Mouse (Mus musculus): Measurements from ENCODE around the gene Olfr1337. TPM values are rescaled to one million over a fixed set of nuclear protein-coding genes. Genes with fewer than 3 reads are reported as not detected.
A peak's percentile ranks its signal among the peaks of the same experiment; 100 is the strongest.
"Not testable (repeated sequence)": the region's sequence is repeated elsewhere in the genome, so short reads cannot be mapped to it uniquely, and the experiment has no call there.

Gene Olfr1337
- polyA plus RNA-seq (2015; fragmentation: Nextera tagmentation; extraction: Ambion mirVana): not detected in 2 replicates

DNA sequence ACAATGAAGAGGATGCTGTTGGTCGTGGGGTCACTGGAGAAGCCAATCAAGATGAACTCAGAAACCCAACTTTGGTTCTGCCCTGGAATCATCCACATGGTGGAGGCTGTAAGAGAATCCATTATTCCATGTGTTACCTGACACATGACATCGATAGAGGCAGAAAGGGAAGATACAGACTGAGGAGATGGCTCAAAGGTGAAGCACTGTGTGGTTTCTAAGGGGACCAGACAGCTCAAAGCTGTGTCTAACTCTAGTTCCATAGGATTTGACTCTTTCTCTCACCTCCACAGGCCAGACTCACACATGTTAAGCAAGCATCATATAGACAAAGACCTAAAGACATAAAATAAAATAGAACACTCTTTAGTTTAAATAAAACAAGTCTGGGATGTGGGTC is at the start of gene Olfr1337:
Olfr1337 (minus strand) TSS at position 101 of the 400 bp plus-strand sequence.
- Histone ChIP-seq H3K27me3 (replicated peaks) (no peaks in the 10 kb centered on the region), H3K4me2 (no peak within 1 kb of the TSS), H3K4me3 (no peak within 1 kb of the TSS), H3K4me1 (no peaks in the 10 kb centered on the region), H3K27ac (no peak within 1 kb of the TSS), H3K36me3 (replicated peaks) (no peaks in the 10 kb centered on the region), H3K9ac (no peak within 1 kb of the TSS), H3K9me3 (no peaks in the 10 kb centered on the region)
- ATAC-seq (replicated peaks): no peak
- WGBS: 94% methylated on average over 2 of the region's 2 CpGs

DNA sequence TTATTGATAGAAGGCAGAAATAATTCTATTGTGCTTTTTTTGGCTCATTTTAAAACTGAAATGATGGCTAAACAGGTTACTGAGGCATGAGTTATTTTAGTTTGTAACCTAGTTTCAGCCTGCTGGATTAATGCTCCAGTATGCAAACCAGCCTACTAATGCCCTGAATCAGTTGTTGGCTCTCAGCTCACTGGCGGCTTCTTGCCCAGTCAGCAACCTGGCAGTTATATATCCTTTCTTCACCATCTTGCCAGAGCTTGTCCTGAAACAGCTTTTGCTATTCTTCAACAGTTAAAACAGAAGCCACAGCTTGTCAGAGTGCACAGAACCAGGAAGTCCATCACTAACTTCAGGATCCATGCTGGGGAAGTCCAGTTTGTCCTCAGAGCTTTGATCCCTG is 36.5 kb upstream of the Olfr1337 start:
- Histone ChIP-seq H3K27ac (no peak overlapping the region), H3K36me3 (replicated peaks) (no peaks in the 10 kb centered on the region), H3K9ac (no peak overlapping the region), H3K4me2 (no peak overlapping the region), H3K4me1 (no peaks in the 10 kb centered on the region), H3K9me3 (no peaks in the 10 kb centered on the region), H3K27me3 (replicated peaks) (no peaks in the 10 kb centered on the region), H3K4me3 (no peak overlapping the region)
- 92% methylated on average over 1 of the region's 1 CpGs for WGBS
- ATAC-seq (replicated peaks): no peak

DNA sequence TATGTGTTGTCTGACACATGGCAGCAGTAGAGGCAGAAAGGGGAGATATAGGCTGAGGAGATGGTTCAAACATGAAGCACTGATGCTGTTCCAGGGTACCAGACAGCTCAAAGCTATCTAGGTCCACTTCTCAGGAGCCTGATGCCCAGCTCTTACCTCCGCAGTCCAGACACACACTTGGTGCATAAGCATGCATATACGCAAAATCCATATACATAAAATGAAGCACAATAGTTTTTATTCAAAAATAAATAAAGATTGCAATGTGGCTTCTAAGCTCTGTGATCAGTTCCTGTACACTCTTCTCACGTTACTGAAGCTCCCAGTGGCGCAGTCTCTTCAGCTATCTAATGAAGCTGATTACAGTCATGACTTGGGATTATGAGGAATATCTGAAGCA is 27.5 kb upstream of the Olfr1337 start, which contains the start of gene Olfr1335:
Olfr1335 (minus strand) TSS at position 101 of the 400 bp plus-strand sequence.
- Histone ChIP-seq H3K4me1 (no peaks in the 10 kb centered on the region), H3K27me3 (replicated peaks) (no peaks in the 10 kb centered on the region), H3K27ac (no peak within 1 kb of the TSS), H3K4me2 (no peak within 1 kb of the TSS), H3K9me3 (no peaks in the 10 kb centered on the region), H3K36me3 (replicated peaks) (no peaks in the 10 kb centered on the region), H3K4me3 (no peak within 1 kb of the TSS), H3K9ac (no peak within 1 kb of the TSS)
- ATAC-seq (replicated peaks): no peak
- WGBS: 92% methylated on average over 4 of the region's 4 CpGs

DNA sequence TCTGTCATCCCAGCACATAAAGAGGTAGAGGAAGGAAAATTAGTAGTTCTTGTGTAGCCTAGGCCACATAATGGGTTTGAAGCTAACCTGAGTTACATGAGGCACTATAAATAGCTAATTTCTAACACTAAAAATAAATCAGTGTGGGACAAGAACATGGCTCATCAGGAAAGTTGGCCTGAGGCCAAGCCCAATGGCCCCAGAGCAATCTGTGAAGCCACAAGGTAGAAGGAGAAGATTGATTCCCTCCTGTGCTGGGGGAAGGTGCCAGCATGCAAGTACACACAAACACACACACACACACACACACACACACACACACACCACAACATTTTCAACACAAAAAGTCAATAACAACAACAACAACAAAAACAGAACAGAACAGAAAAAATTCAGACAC is 10.4 kb upstream of the Olfr1337 start:
- not testable (repeated sequence) for H3K36me3 ChIP-seq (replicated peaks); H3K4me3 ChIP-seq; H3K9me3 ChIP-seq; H3K27ac ChIP-seq; H3K4me1 ChIP-seq; H3K4me2 ChIP-seq; H3K9ac ChIP-seq; H3K27me3 ChIP-seq (replicated peaks); ATAC-seq (replicated peaks)

DNA sequence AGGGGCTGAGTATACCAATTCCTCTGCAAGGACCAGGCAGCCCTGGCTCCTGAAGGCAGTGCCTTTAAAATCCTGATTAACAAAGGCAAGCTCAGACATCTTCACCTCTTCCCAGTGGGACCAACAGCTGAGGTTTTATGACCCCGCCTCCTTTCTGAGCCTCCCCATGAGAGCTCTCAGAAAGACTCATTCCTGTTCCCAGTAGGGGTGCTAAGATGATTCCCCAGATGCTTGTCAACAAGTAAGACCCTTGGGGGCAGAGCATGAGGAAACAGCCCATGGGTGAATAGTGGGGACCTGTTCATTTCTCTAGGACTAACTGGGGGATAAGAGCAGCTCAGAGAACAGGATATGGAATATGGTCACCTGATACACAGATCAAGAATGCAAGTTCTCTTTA is 23.7 kb downstream of the Olfr1337 start, which contains the start of gene Olfr1338:
Olfr1338 (minus strand) TSS at position 101 of the 400 bp plus-strand sequence.
- no peaks in the 10 kb centered on the region for H3K27me3 ChIP-seq (replicated peaks)
- no peak within 1 kb of the TSS for H3K4me2 ChIP-seq
- WGBS: 95% methylated on average over 1 of the region's 1 CpGs
- no peak for ATAC-seq (replicated peaks)
- H3K9me3 ChIP-seq: no peaks in the 10 kb centered on the region
- H3K27ac ChIP-seq: no peak within 1 kb of the TSS
- H3K4me1 ChIP-seq: no peaks in the 10 kb centered on the region
- H3K4me3 ChIP-seq: no peak within 1 kb of the TSS
- H3K9ac ChIP-seq: no peak within 1 kb of the TSS
- H3K36me3 ChIP-seq (replicated peaks): no peaks in the 10 kb centered on the region

DNA sequence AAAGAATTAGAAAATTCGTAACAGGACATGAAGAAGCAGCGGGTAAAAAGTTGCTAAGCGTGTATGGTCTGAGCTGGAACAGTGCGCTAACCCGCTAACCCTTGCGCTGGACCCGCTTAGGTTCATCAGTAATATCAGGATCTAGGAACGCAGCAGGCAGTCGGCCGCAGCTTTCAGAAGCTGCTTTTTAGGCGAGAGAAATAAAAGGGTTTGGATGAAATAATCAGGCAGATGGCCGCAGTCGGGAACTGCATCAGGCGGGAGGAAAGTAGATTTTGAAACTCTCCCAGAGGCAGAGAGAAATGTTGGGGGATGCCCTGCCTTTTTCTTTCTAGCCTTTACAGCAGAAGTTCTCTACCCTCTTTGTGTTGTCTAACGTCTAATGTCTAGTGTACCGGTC is 40.5 kb downstream of the Olfr1337 start:
- Histone ChIP-seq H3K9me3 (no peaks in the 10 kb centered on the region), H3K4me1 (peaks cover 8% of the 10 kb centered on the region; the same call in 1 of the 2 replicates), H3K36me3 (replicated peaks) (no peaks in the 10 kb centered on the region), H3K27ac (no peak overlapping the region), H3K9ac (no peak overlapping the region), H3K4me3 (no peak overlapping the region), H3K4me2 (peak overlapping the region; percentile 26), H3K27me3 (replicated peaks) (peaks cover 6% of the 10 kb centered on the region; the same call in 1 of the 2 replicates)
- WGBS: 5% methylated on average over 16 of the region's 16 CpGs
- no peak for ATAC-seq (replicated peaks)

DNA sequence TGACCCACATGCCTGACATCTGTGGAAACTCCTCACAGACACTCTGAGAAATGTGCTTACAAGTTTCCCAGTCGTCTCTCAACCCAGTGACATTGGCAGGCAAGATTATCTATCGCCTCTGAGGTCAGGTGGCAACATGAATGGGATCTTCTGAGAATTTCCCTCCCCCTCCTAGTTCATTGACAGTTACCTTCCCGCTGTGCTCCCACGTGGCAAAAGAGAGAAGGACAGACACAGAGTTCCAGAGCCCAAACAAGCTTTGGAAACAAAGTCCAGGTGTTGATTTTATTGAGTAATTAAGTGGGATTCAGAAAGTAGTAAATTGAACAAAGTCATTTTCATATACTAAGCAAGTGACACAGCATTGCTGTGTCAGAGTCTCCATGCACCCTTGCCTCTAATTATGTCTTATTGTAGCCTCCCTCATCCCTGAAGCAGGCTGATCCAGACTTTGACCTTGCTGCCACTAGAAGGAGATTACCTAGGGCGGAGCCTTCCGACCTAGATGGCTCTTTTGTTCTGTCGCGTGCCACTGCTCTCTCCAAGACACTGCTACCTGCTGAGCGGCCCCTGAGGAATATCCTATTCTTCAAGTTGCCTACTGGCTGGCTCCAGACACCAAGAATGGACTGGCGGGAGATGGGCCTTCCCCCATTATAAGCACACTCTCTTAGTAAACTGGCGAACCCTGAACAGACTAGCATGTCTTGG is 41.2 kb downstream of the Olfr1337 start:
- peaks cover 6% of the 10 kb centered on the region; the same call in 1 of the 2 replicates for H3K27me3 ChIP-seq (replicated peaks)
- H3K27ac ChIP-seq: no peak overlapping the region
- no peak overlapping the region for H3K9ac ChIP-seq
- 3% methylated on average over 11 of the region's 11 CpGs for WGBS
- H3K36me3 ChIP-seq (replicated peaks): no peaks in the 10 kb centered on the region
- H3K4me2 ChIP-seq: peak overlapping the region; percentile 26; the same call in 1 of the 2 replicates
- H3K4me3 ChIP-seq: no peak overlapping the region
- ATAC-seq (replicated peaks): no peak
- peaks cover 8% of the 10 kb centered on the region; the same call in 1 of the 2 replicates for H3K4me1 ChIP-seq
- H3K9me3 ChIP-seq: no peaks in the 10 kb centered on the region

DNA sequence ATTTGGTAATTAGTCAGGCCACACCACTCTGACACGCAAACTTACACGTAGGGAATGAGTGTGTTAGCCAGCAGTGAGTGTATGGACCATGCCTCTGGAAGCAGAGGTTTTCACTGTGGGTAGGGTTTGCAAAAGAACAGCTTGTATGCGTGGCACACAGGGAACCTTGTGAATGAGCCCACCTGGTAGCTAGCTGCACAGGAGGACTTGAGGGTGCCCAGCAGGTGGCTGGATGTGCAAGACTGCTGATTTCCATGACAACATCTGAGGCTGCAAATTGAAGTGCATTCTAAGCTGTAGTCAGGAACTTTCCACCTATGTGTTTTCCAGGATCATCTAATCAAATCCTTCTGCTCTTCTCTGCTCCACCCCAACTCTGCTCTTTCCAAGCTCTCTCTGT is 42.8 kb downstream of the Olfr1337 start:
- no peaks in the 10 kb centered on the region for H3K36me3 ChIP-seq (replicated peaks)
- H3K4me2 ChIP-seq: no peak overlapping the region
- no peak overlapping the region for H3K4me3 ChIP-seq
- peaks cover 6% of the 10 kb centered on the region; the same call in 1 of the 2 replicates for H3K27me3 ChIP-seq (replicated peaks)
- no peak overlapping the region for H3K27ac ChIP-seq
- 60% methylated on average over 3 of the region's 3 CpGs for WGBS
- H3K9ac ChIP-seq: no peak overlapping the region
- ATAC-seq (replicated peaks): no peak
- H3K9me3 ChIP-seq: no peaks in the 10 kb centered on the region
- H3K4me1 ChIP-seq: peaks cover 8% of the 10 kb centered on the region; the same call in 1 of the 2 replicates

DNA sequence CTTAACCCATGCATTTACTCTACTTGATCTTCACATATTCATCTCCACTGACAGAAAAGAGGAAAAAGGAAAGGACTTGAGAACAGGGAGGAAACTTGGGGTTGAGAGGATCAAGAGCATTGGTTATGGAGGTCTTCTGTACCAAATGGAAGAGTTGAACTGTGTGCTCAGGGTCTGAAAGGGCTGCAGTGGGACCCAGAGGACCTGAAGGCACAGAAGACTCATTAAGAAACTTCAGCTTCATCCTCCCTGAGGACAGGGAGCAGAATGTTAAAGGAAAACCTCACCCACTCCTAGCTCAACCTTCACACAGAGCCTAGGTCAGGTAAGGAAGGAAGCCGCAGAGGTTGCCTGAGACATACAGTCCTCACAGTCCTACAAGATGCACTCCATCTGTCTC is 50.5 kb downstream of the Olfr1337 start, which contains the start of gene Olfr1339:
Olfr1339 (plus strand) TSS at position 301 of the 400 bp plus-strand sequence.
- no peaks in the 10 kb centered on the region for H3K27me3 ChIP-seq (replicated peaks)
- H3K36me3 ChIP-seq (replicated peaks): no peaks in the 10 kb centered on the region
- no peaks in the 10 kb centered on the region for H3K9me3 ChIP-seq
- no peak within 1 kb of the TSS for H3K27ac ChIP-seq
- ATAC-seq (replicated peaks): no peak
- WGBS: 93% methylated on average over 1 of the region's 1 CpGs
- H3K4me3 ChIP-seq: no peak within 1 kb of the TSS
- H3K4me1 ChIP-seq: no peaks in the 10 kb centered on the region
- H3K4me2 ChIP-seq: no peak within 1 kb of the TSS
- no peak within 1 kb of the TSS for H3K9ac ChIP-seq

Other genes starting within 250 kb of the Olfr1337 start
- gene Tmem125, start 238.5 kb downstream of the Olfr1337 start, polyA plus RNA-seq (2015; fragmentation: Nextera tagmentation; extraction: Ambion mirVana): 0.20 and 0.32 TPM in 2 replicates
- 2.1 and 2.3 TPM in 2 replicates for gene Cfap57, start 161.8 kb downstream of the Olfr1337 start, polyA plus RNA-seq (2015; fragmentation: Nextera tagmentation; extraction: Ambion mirVana)
- 88.3 and 91.6 TPM in 2 replicates for gene Ebna1bp2, start 161.8 kb downstream of the Olfr1337 start, polyA plus RNA-seq (2015; fragmentation: Nextera tagmentation; extraction: Ambion mirVana)
- gene Olfr62, start 123.6 kb downstream of the Olfr1337 start, polyA plus RNA-seq (2015; fragmentation: Nextera tagmentation; extraction: Ambion mirVana): not detected in 2 replicates
- not detected in 2 replicates for gene Olfr1342, start 89.8 kb downstream of the Olfr1337 start, polyA plus RNA-seq (2015; fragmentation: Nextera tagmentation; extraction: Ambion mirVana)
- not detected in 2 replicates for gene Olfr1341, start 79.1 kb downstream of the Olfr1337 start, polyA plus RNA-seq (2015; fragmentation: Nextera tagmentation; extraction: Ambion mirVana)
- gene Olfr1340, start 62.4 kb downstream of the Olfr1337 start, polyA plus RNA-seq (2015; fragmentation: Nextera tagmentation; extraction: Ambion mirVana): not detected in 2 replicates
- gene Olfr1339, start 50.4 kb downstream of the Olfr1337 start, polyA plus RNA-seq (2015; fragmentation: Nextera tagmentation; extraction: Ambion mirVana): not detected in 2 replicates
- not detected in 2 replicates for gene Olfr1338, start 23.8 kb downstream of the Olfr1337 start, polyA plus RNA-seq (2015; fragmentation: Nextera tagmentation; extraction: Ambion mirVana)
- gene Olfr1335, start 27.4 kb upstream of the Olfr1337 start, polyA plus RNA-seq (2015; fragmentation: Nextera tagmentation; extraction: Ambion mirVana): not detected in 2 replicates
- not detected in 2 replicates for gene Olfr1333, start 53.7 kb upstream of the Olfr1337 start, polyA plus RNA-seq (2015; fragmentation: Nextera tagmentation; extraction: Ambion mirVana)
- not detected in 2 replicates for gene Olfr1331, start 82.1 kb upstream of the Olfr1337 start, polyA plus RNA-seq (2015; fragmentation: Nextera tagmentation; extraction: Ambion mirVana)
- not detected in 2 replicates for gene Olfr1330, start 106.0 kb upstream of the Olfr1337 start, polyA plus RNA-seq (2015; fragmentation: Nextera tagmentation; extraction: Ambion mirVana)
- not detected in 2 replicates for gene Olfr1329, start 134.9 kb upstream of the Olfr1337 start, polyA plus RNA-seq (2015; fragmentation: Nextera tagmentation; extraction: Ambion mirVana)
- gene Olfr1328, start 156.0 kb upstream of the Olfr1337 start, polyA plus RNA-seq (2015; fragmentation: Nextera tagmentation; extraction: Ambion mirVana): not detected in 2 replicates
- not detected in 2 replicates for gene Lao1, start 179.0 kb upstream of the Olfr1337 start, polyA plus RNA-seq (2015; fragmentation: Nextera tagmentation; extraction: Ambion mirVana)

Data from midbrain, embryonic 15.5 days (tissue).